Mouse (Mus musculus) hindbrain, postnatal 0 days (tissue): Measurements from ENCODE around the gene Myom1. TPM values are rescaled to one million over a fixed set of nuclear protein-coding genes. Genes with fewer than 3 reads are reported as not detected.
A peak's percentile ranks its signal among the peaks of the same experiment; 100 is the strongest.

Experiments used
- ATAC-seq: fragments of 200-750 bp; cut with Nextera tagmentation; 2 replicates; pipeline ENCODE4 v1.8.0; 2017; ENCODE audit warnings: mild to moderate bottlenecking, moderate TSS enrichment, moderate library complexity
- DNase-seq: peaks from one replicate; pipeline ENCODE4 v3.0.0-alpha.2; 2015; ENCODE audit warnings: low spot score
- H3K27ac ChIP-seq: fragments of 300-500 bp; sonication (generic); 2 replicates; pipeline ENCODE4 v1.5.1; 2014; ENCODE audit warnings: mild to moderate bottlenecking
- H3K27me3 ChIP-seq: fragments of 300-500 bp; sonication (generic); 2 replicates; pipeline ENCODE4 v1.6.1; 2014; ENCODE audit warnings: low read length, mixed read lengths; ENCODE audit not compliant: insufficient read depth
- H3K36me3 ChIP-seq: fragments of 300-500 bp; sonication (generic); 2 replicates; pipeline ENCODE4 v1.6.1; 2014; ENCODE audit warnings: low read length, mixed read lengths; ENCODE audit not compliant: insufficient read depth
- H3K4me1 ChIP-seq: fragments of 300-500 bp; sonication (generic); 2 replicates; pipeline ENCODE4 v1.6.1; 2014; ENCODE audit warnings: antibody characterized with exemption, low read length, mixed read lengths; ENCODE audit not compliant: insufficient read depth
- H3K4me2 ChIP-seq: fragments of 300-500 bp; sonication (generic); 2 replicates; pipeline ENCODE4 v1.6.1; 2014; ENCODE audit warnings: low read depth, mild to moderate bottlenecking, low read length, moderate library complexity, mixed read lengths
- H3K4me3 ChIP-seq: fragments of 300-500 bp; sonication (generic); 2 replicates; pipeline ENCODE4 v1.5.1; 2014; ENCODE audit warnings: low read length
- H3K9ac ChIP-seq: fragments of 300-500 bp; sonication (generic); replicated peaks from 2 replicates; pipeline ENCODE4 v1.6.1; 2014; ENCODE audit warnings: mild to moderate bottlenecking, low read length, moderate library complexity, mixed read lengths
- H3K9me3 ChIP-seq: fragments of 300-500 bp; sonication (generic); 2 replicates; pipeline ENCODE4 v1.6.1; 2016; ENCODE audit warnings: low read length, mixed read lengths
- CTCF ChIP-seq: IDR thresholded peaks from 2 replicates; pipeline ENCODE4 v1.5.1; 2016; ENCODE audit warnings: antibody characterized with exemption, control low read depth, low read depth
- WGBS: fragments of 180-500 bp; shearing (Covaris S2); extraction: QIAGEN DNeasy Blood & Tissue Kit; methylation state at CpG from one replicate; pipeline ENCODE4 v1.1.7; 2014; 5-methylcytosine and 5-hydroxymethylcytosine counted together
- polyA plus RNA-seq: library from polyadenylated mRNA; unstranded; fragments of >200 nt; fragmentation: Nextera tagmentation; extraction: Ambion mirVana; gene quantifications from 2 replicates; pipeline ENCODE4 v1.2.1, GENCODE M21; 2015
- total RNA-seq: library from RNA; depleted of rRNA; stranded (reverse); fragments of >200 nt; gene quantifications from 2 replicates; pipeline ENCODE4 v1.2.3, GENCODE M21; 2014

Myom1 gene
- total and polyA plus RNA-seq, 2 experiments from 2014 or later: 0.90 to 1.7 TPM

GRCm38 (mm10) chr17:71003721-71004120, 1.3 kb downstream of the Myom1 start:
- H3K4me3 ChIP-seq: no peak overlapping the region
- H3K4me2 ChIP-seq: no peak overlapping the region
- ATAC-seq: no peak
- DNase-seq: no peak
- no peak for TF ChIP-seq CTCF
- H3K9ac ChIP-seq: no peak overlapping the region
- H3K36me3 ChIP-seq: no peaks in the 10 kb centered on the region
- no peaks in the 10 kb centered on the region for H3K27me3 ChIP-seq
- H3K27ac ChIP-seq: no peak overlapping the region
- no peaks in the 10 kb centered on the region for H3K4me1 ChIP-seq
- 94% methylated on average over 2 of the region's 2 CpGs for WGBS
- H3K9me3 ChIP-seq: no peaks in the 10 kb centered on the region

GRCm38 (mm10) chr17:71004186-71004960, 1.9 kb downstream of the Myom1 start:
- Histone ChIP-seq H3K9me3 (no peaks in the 10 kb centered on the region), H3K27me3 (no peaks in the 10 kb centered on the region), H3K4me2 (no peak overlapping the region), H3K36me3 (no peaks in the 10 kb centered on the region), H3K4me1 (no peaks in the 10 kb centered on the region), H3K27ac (no peak overlapping the region), H3K4me3 (no peak overlapping the region), H3K9ac (no peak overlapping the region)
- DNase-seq (no peak), ATAC-seq (no peak)
- TF ChIP-seq CTCF: peak; percentile 43
- WGBS: 94% methylated on average over 10 of the region's 10 CpGs

GRCm38 (mm10) chr17:71006976-71007375, 4.5 kb downstream of the Myom1 start:
- no peak for TF ChIP-seq CTCF
- no peak overlapping the region for H3K27ac ChIP-seq
- DNase-seq (no peak), ATAC-seq (no peak)
- WGBS: 84% methylated on average over 5 of the region's 5 CpGs
- no peaks in the 10 kb centered on the region for H3K36me3 ChIP-seq
- H3K9me3 ChIP-seq: no peaks in the 10 kb centered on the region
- H3K4me3 ChIP-seq: no peak overlapping the region
- H3K9ac ChIP-seq: no peak overlapping the region
- H3K27me3 ChIP-seq: no peaks in the 10 kb centered on the region
- no peaks in the 10 kb centered on the region for H3K4me1 ChIP-seq
- no peak overlapping the region for H3K4me2 ChIP-seq

- DNase-seq: no peak
- 88% methylated on average over 3 of the region's 3 CpGs for WGBS
- TF ChIP-seq CTCF: no peak
Measured at GRCm38 (mm10) chr17:71008676-71009075, 6.2 kb downstream of the Myom1 start.

GRCm38 (mm10) chr17:71009751-71010150, 7.3 kb downstream of the Myom1 start:
- no peak overlapping the region for H3K9ac ChIP-seq
- H3K4me1 ChIP-seq: no peaks in the 10 kb centered on the region
- no peak overlapping the region for H3K27ac ChIP-seq
- H3K4me2 ChIP-seq: no peak overlapping the region
- no peak overlapping the region for H3K4me3 ChIP-seq
- H3K27me3 ChIP-seq: no peaks in the 10 kb centered on the region
- no peak for DNase-seq
- WGBS: 65% methylated on average over 1 of the region's 1 CpGs
- no peak for ATAC-seq
- no peaks in the 10 kb centered on the region for H3K36me3 ChIP-seq
- TF ChIP-seq CTCF: no peak
- H3K9me3 ChIP-seq: no peaks in the 10 kb centered on the region

More at GRCm38 (mm10) chr17:71008676-71009075, 6.2 kb downstream of the Myom1 start:
- H3K4me2 ChIP-seq: no peak overlapping the region
- H3K4me1 ChIP-seq: no peaks in the 10 kb centered on the region
- H3K27ac ChIP-seq: no peak overlapping the region
- H3K9me3 ChIP-seq: no peaks in the 10 kb centered on the region
- no peak for ATAC-seq
- no peaks in the 10 kb centered on the region for H3K27me3 ChIP-seq
- no peak overlapping the region for H3K4me3 ChIP-seq
- no peak overlapping the region for H3K9ac ChIP-seq
- no peaks in the 10 kb centered on the region for H3K36me3 ChIP-seq

GRCm38 (mm10) chr17:71010646-71011242, 8.3 kb downstream of the Myom1 start:
- ATAC-seq: peak; percentile 66; the same call in 1 of the 2 replicates
- WGBS: 56% methylated on average over 7 of the region's 7 CpGs

More at GRCm38 (mm10) chr17:71010646-71011242, 8.3 kb downstream of the Myom1 start:
- no peaks in the 10 kb centered on the region for H3K9me3 ChIP-seq
- no peaks in the 10 kb centered on the region for H3K27me3 ChIP-seq
- DNase-seq: no peak
- no peaks in the 10 kb centered on the region for H3K4me1 ChIP-seq
- TF ChIP-seq CTCF: no peak
- H3K4me3 ChIP-seq: no peak overlapping the region
- no peak overlapping the region for H3K9ac ChIP-seq
- H3K4me2 ChIP-seq: no peak overlapping the region
- no peaks in the 10 kb centered on the region for H3K36me3 ChIP-seq
- no peak overlapping the region for H3K27ac ChIP-seq
